Mouse (Mus musculus) ZHBTc4 (cell line): Measurements from ENCODE around the gene Mfap1b.
"Not testable (repeated sequence)": the region's sequence is repeated elsewhere in the genome, so short reads cannot be mapped to it uniquely, and the experiment has no call there.

Source experiments
- DNase-seq: peaks from one replicate; pipeline ENCODE4 v3.0.0-alpha.2; 2011; ENCODE audit warnings: low read depth, low spot score

Mfap1b gene

DNA sequence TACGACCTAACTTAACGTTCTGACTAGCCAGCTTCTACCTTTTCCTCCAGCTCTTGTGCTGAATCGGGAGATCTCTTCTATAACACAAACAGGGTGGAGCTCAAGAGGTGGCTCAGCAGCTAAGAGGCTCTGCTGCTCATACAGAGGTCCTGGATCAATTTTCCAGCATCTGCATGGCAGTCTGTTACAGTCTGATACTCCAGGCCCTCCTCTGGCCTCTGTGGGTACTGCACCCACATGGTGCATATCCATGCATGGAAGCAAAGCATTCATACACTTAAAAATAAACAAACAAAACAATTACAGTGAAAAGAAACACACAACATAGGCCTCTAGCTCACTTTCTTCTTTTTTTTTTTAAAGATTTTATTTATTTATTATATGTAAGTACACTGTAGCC, 1.1 kb downstream of the Mfap1b start:
- DNase-seq: not testable (repeated sequence)

DNA sequence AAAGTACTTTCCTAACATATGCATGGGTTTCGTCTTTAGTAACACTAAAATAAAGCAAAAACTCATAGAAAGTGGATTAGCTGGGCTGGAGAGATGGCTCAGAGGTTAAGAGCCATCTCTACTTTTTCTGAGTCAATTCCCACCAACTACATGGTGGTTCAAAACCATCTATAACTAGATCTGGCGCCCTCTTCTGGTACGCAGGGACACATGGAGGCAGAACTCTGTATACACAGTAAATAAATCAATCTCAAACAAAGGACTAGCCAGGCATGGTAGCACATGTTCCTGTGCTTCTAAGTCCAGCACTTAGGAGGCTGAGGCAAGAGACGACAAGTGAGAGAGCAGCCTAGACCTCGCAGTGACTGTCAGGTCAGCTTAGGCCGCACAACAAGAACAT, 4.9 kb downstream of the Mfap1b start:
- not testable (repeated sequence) for DNase-seq

DNA sequence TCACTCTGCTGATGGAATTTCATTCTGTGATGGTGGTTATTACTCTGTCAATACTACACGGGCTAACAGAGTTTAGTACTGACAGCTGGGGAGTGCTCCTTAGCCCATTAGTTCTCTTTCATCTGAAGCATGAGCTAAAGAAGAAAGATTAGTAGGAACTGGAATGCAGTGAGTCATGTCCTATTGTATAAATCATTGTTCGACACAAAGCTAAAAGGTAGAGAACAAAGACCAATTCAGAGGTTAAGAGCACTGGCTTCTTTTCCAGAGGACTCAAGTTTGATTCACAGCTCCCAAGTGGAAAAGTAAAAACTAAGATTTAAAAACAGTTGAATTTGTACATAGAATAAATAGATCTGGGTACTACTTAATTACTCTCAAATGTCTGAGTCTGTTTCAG, 13.8 kb downstream of the Mfap1b start:
- DNase-seq: no peak

DNA sequence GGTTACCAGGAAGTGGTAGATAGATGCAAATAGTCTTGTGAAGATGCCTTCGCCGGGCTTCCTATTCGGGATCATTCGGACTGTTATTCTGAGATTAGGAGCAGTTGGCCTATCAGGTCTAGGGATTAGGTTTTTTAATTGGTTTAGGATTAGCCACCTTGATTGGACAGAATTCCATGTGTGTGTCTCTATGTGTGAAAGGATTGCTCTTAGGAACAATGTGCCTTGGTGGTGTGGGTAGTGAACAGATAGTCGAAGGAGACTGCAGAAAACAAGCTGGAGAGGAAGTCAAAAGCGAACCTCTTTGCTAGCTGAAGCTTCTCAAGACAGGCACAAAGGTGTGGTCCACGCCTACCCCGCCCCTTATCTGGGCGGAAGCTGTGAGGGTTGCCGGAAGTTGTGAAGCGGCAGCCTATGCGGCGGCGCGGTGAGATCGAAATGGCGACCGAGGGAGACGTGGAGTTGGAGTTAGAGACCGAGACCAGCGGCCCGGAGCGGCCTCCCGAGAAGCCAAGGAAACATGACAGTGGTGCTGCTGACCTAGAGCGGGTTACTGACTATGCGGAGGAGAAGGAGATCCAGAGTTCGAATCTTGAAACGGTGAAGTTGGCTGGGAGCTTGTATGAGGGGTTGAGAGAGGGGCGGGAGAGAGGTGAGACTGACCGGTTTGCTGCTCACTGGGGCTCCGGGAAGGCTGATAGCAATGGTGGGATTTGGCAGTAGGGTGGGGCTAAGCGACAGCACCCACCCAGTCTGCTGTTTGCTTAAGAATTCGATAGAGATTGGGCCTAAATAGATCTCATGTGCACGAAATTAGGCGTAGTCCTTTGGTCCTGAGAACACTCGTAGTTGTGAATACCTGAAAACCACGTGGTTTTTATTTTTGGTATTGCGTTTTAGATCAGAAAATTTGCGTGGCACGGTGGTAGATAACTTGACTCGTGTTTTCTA, 16.9 kb downstream of the Mfap1b start, which contains the start of gene Serinc4:
TSS of gene Serinc4 (minus strand) at position 90 of the 951 bp plus-strand sequence.
- DNase-seq: peak; percentile 96

DNA sequence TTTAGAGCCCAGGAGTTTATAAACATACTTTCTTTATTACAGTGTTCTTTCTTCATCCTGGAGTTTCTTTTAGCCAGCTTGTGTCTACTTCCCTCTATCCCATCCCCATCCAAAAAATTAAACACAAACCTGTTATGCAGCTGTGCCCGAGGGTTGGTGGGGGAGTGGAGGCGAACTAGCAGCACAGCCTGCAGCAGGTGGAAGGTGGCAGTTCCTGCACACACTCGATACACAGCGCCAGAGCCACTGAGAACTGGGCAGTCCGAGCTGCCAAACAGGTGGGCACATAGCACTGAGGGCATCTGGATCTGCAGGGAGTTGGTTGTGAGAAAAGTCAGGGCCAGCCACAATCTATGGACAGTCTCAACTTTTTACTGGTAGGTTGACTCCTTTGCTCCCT, 18.3 kb downstream of the Mfap1b start:
- DNase-seq: no peak

DNA sequence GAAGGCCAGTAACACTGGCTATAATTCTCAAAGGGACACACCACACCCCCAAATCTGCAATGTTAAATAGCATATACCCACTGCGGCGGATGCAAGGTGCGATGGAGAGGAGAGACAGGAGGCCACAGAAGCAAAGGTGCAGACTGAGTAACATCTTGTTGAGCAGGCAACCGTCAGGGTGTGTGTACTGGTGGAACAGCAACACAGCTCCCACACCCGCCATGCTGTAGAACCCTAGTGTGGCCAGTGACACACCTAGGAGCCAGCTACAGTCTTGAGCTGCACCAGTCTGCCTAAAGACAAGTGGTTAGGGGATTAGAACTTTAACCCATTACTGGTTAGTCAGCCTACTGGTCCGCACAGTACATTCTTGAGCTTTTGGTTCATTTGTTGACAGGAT, 19.9 kb downstream of the Mfap1b start:
- no peak for DNase-seq

DNA sequence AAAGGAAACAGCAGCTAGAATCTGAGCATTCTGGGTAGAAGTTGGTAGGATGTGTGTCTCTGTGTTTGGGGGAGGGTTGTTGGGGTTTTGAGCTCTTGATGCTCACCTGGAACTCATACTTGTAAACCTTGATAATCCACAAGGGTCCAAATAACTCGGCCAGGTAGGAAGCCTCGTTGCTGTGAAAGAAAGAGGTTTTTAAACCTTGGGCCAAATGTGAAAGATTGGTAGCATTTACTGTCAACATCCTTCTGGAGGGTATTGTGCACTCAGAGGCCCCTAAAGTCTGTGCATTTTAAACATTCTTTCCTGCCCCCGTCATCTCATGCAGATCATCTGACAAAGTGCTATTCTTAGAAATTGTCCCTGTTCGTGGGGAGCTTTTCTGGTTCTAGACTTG, 20.9 kb downstream of the Mfap1b start, which contains the start of gene Hypk:
TSS of gene Hypk (plus strand) at position 301 of the 400 bp plus-strand sequence.
- no peak for DNase-seq

DNA sequence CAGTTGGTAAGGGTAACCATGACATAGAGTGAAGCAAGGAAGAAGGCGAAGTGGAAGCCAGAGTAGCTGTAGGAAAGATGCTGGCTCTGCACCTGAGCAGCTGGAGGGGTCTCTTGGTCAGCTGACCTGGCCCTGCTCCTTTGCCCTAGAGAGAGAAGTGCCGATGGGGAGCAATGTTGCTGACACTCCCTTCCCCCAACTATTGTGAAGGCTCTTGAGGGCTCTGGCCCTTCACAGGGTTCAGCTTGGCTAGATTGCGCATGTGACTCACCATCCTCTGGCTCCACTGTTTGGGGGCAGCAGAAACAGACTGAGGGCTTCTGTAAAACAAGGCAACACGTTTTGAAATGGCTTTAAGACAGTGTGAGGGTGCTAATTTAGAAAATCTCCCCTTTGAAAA, 21.5 kb downstream of the Mfap1b start:
- no peak for DNase-seq

DNA sequence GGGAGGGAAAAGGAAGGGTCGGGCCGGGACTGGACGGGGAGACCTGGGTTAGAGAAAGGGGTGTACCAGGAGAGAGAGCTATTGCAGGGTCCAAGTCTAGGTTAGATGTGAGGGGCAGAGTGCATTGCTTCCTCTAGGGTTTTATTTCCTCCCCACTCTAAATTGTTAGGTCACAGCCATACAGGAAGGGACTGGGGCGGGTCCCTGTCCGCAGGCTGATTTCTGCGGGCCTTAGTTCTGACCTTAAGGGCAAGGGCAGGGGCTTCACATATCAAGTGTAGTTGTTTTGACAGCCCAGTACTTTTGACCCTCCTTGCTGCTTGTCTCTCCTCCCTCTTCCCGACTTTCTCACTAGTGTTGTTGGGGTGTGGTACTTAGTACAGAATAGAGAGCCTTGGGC, 23.8 kb downstream of the Mfap1b start:
- peak; percentile 47 for DNase-seq

DNA sequence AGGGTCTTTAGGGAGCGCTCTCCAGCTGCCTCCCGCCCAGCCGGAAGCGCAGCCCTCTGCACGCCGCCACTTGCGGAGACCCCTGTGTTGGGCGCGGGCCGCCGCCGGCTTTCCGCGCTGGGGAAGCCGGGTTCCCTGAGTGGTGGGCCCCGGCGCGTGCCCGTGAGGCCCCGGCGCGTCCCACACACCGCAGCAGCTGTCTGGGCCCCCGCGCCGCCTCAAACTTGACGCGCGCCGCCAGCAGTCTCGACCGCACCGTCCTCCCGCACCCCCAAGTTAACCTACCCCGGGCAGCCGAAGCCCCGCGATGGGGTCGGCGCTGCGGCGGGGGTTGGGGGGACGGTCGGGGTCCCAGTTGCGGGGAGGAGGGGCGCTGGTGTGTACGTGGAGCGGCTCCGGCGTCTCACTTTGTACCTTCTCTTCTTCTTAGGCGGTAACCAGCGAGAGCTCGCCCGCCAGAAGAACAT, 24.3 kb downstream of the Mfap1b start:
- no peak for DNase-seq

DNA sequence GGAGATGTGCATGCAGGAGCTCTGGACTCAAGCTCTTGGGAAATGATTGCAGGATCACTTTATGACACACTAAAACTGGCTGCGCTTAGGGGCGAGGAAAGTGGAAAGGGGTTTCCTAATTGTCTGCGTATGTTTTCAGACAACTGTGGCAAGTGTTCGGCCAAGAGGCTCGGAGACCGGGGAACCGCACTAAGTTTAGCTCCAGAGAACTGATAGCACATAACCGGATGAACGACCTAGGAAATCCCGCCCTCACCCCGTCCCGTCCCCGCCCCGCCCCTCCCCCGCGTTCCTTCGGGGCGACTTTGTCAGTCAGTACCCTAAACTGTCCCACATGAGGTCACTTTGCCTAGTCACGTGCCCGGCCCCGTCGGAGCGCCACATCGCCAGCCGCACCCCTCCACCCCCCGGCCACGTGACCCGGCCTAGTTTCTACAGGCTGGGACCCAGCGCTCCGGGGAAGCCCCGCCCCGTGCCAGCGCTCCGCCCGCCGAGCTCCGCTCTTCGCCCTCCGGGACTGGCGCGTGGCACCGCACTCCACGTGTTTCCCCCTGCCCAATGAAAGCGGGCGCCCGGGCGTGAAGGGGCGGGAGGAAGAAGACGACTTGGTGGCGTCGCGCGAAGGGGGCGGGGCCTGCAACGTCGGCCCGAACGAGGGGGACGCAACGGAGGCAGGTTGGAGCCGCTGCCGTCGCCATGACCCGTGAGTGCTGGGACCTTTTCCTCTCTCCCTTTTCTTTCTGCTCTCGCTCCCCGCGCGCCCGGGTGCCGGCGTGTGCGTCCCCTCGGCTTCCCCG, 24.9 kb downstream of the Mfap1b start, which contains the start of gene Serf2:
TSS of gene Serf2 (plus strand) at position 457 of the 797 bp plus-strand sequence.
- peak; percentile 100 for DNase-seq

DNA sequence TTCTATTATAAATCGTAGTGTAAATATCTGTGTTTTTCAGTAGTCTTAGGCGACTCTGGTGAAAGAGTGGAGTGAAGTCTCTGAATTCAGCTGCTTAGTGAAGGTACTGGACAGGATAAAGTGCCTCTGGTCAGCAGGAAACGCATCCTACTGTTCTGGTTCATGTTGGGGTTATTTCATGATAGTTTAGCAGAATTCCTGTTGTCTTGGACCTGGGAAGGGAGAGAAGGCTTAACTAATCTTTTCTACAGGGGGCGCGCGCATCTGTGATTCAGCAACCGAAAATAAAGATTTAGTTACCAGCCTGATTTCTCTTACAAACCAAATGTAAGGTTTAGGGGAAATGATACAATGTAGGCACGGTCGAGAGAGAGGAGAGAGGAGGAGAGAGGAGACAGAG, 25.7 kb downstream of the Mfap1b start:
- peak; percentile 33 for DNase-seq

DNA sequence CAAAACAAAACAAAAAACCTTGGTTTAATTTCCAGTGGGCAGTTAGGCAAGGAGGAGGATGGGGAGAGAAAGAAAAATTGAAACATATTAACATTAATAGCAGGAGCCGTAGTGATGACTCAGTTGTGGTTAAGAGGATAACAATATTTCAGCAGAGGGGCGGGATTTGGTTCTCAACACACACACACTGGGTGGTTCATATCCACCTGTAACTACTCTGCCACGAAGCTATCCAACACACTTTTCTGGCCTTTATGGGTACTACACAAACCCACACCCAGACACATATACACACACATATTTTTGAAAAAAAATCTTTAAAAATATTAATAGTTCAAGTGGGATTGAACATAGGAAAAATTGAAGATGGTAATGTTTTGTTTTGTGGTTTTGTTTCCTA, 26.9 kb downstream of the Mfap1b start:
- DNase-seq: no peak

DNA sequence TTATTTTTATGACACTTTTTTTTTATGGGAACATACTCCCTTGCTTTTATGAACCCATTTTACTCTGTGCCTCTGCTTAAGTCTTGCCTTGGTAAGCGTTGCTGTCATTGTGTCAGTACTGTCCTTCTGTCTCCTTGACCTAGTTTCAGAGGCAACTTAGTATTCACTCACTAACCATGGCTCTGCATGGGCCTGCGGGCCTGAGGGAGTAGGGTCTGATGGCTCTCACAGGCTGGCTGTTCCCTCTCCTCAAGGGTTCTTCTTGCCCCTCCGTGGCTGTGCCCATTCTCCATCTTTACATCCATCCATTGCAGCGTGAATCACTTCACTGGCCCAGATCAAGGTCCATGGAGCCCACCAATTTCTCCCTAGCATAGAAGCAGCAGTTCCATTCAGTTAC, 27.4 kb downstream of the Mfap1b start:
- no peak for DNase-seq

DNA sequence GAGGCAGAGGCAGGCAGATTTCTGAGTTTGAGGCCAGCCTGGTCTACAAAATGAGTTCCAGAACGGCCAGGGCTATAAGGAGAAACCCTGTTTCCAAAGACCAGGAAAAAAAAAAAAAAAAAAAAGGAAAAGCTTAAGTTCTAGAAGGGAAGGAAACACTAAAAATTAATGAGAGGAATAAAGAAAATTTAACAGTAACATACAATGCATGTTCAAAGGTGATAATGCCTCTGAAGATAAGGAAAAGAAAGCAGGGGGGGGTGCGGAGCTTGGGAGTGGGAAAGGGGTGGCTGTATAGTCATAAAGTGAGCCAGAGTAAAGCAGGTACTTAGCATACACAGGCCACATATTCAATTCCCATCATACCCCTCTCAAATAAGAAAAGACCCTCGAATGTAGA, 28.8 kb downstream of the Mfap1b start:
- no peak for DNase-seq

DNA sequence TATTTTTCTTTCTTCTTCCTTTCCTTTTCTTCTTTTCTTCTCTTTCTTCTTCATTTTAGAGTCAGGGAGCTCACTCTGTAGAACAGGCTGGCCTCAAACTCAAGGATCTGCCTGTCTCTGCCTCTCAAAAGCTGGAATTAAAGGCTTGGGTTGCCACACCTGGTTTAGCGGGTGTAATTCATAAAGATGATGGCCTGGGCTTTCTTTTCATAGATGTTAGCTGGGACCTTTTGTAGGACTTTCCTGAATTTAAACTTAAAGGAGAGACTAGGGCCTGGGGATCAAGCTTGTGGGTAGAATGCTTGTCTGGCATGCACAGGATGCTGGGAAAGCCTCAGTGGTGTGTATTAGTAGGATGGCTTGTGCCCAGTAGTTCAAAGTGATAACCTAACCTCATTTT, 29.7 kb downstream of the Mfap1b start, which contains the start of gene Ell3:
TSS of gene Ell3 (minus strand) at position 101 of the 400 bp plus-strand sequence.
- no peak for DNase-seq

DNA sequence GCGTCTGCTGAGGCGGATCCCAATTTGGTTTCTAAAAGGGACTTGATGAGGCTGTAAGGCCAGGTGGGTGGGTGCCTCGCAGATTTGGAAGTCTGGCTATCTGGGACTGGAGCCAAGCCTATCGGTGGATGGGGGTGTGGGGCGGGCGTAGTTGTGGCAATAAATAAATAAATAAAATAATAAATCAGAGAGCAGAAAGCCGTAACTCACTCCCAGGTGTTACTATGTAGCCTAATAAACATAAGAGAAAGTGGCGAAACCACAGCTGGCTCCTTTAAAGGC, 30.9 kb downstream of the Mfap1b start:
- DNase-seq: no peak

DNA sequence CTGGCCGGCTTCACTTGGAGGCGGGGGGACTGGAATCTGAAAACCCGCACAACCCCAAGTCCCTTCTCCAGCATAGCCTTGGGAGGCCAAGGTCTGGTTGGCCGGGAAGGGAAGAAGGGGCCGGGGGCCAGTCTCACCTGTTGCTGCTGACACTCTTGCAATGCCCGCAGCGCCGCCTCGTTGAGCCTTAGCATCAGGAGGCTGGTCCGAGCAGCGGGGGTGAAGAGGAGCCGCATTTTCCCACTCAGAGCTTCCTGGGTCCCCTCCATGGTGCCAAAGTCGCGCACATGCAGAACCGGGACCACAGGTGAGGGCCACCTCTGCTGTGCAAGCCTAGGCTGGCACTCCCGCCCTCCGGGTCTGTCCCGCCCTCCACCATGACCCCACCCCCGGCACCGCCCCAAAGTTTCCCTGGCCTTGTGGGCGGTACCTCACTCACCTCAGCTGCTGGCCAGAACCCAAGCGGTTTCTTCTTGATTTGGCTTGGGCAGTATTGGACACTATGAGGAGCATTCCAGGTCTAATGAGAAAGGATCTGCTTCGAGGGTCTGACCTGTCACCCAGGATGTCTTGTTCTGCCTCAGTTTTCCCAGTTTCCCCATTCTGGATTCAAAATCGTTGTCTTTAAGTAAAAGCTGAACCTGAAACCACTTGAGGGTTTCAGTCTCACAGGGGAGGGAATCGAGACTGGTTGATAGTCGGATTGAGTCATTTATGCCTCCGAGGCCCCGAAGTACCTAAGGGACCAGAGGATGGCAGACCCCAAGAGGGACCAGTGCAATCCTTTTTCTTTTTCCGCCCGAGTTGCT, 31.4 kb downstream of the Mfap1b start:
- peak; percentile 85 for DNase-seq

DNA sequence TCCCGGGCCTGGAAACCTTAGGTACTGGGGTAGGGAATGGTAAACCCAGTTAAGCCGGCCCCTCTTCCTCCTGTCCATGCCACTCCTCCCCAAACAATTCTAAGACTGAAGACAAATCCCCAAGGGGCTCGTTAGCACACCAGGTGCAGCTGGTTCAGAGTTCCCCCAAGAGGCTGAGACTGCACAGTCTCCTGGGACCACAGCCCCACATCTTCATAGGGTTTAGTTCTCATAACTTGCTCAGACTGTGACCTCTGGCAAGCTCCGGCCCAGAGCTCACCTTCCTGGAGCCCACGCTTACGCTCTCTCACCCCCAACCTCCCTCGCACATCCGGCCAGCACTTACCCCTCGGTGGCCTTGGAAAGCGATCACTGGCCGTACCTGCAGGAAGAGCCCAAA, 32.1 kb downstream of the Mfap1b start:
- DNase-seq: peak; percentile 22

DNA sequence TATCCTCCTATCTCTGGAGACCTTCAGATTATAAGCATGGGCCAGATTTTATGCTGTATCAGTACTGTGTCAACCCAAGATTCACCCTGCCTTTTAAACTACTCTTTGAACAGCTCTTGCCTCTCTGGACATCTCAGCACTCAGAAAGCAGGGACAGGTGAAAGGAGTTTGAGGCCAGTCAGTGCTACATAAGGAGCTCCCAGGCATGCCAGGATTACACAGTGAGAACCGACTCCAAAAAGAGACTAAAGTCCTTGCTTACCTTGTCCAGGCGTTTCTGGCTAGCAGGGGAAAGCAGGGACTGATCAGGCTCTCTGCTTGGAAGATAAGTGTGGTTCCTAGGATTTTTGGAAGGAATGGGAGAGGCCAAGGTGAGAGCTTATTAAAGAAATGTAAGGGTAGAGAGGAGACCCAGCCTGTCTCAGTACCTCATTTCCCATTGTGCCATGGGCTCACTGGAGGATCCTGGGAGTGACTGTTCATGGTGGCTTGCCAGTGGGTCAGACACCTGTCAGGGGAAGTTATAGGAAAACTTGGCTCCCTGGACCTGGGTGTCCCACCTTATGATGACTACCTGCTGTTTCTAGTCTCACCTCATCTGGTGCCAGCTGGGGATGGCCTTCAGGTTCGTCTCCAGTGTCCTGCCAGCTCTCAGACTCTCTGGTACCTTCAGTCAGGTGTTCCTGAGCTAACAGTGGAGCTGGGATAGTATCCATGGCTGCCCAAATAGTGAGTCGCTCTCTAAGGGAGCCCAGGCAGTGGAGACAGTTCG, 32.8 kb downstream of the Mfap1b start:
- no peak for DNase-seq

DNA sequence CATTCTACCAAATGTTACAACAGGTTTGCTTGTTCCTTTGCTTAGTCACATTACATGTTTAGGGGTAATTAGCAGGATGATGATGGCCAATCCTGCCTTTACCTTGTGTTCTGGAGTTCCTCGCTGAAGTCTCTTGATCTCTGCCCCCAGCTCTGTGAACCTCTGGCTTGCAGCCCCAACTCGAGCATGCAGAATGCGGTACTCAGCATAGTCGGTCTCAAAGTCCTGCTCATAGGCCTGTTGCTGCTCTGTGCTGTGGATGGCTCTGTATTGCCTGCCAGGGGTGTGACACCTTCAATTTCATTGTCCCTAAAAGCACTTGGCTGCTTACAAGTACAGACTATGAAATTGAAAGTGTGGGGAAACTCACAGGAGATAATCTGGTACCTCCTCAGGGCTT, 34.1 kb downstream of the Mfap1b start:
- no peak for DNase-seq
